Mouse (Mus musculus) adrenal gland, adult 18-20 months (tissue): Measurements from ENCODE around the gene Hdlbp. TPM values are rescaled to one million over a fixed set of nuclear protein-coding genes. Genes with fewer than 3 reads are reported as not detected.
A peak's percentile ranks its signal among the peaks of the same experiment; 100 is the strongest.
"Not testable (repeated sequence)": the region's sequence is repeated elsewhere in the genome, so short reads cannot be mapped to it uniquely, and the experiment has no call there.

Experiments
- DNase-seq, 2 experiments: peaks; one replicate each; pipeline ENCODE4 v3.0.0; 2021 to 2022; ENCODE audit warnings: low spot score in 2 of 2
- total RNA-seq, 2 experiments: library from RNA; stranded (reverse); gene quantifications; 1 replicate in 1 of 2; 2 replicates in 1 of 2; pipeline ENCODE4 v1.2.3; 2021

Hdlbp gene
- total RNA-seq, 2 experiments from 2014 or later, result 316 to 376 TPM

- DNase-seq, result not testable (repeated sequence)
These were observed 28.5 kb downstream of the Hdlbp start for GRCm38 (mm10) chr1:93450118-93450517.

- no peak for DNase-seq
These were observed 32.8 kb downstream of the Hdlbp start for GRCm38 (mm10) chr1:93445822-93446162.

- DNase-seq, result peak; percentile 84 to 85
These were observed 33.3 kb downstream of the Hdlbp start for GRCm38 (mm10) chr1:93445111-93445821.

GRCm38 (mm10) chr1:93444405-93445110, 34.1 kb downstream of the Hdlbp start:
- DNase-seq, result peak; percentile 72 to 75

- DNase-seq, result no peak
These were observed 39.3 kb downstream of the Hdlbp start for GRCm38 (mm10) chr1:93439321-93439720.

- no peak for DNase-seq
These were observed 46.5 kb downstream of the Hdlbp start for GRCm38 (mm10) chr1:93432087-93432486.

GRCm38 (mm10) chr1:93403403-93403802, 75.2 kb downstream of the Hdlbp start:
- no peak for DNase-seq

- DNase-seq, result no peak
These were observed 77.2 kb downstream of the Hdlbp start for GRCm38 (mm10) chr1:93401191-93402052.

GRCm38 (mm10) chr1:93388906-93389305, 89.7 kb downstream of the Hdlbp start:
- no peak for DNase-seq

GRCm38 (mm10) chr1:93387198-93387597, 91.4 kb downstream of the Hdlbp start:
- DNase-seq, result no peak

- no peak for DNase-seq
These were observed 99.5 kb downstream of the Hdlbp start for GRCm38 (mm10) chr1:93379117-93379516.

GRCm38 (mm10) chr1:93377307-93377706, 101.3 kb downstream of the Hdlbp start:
- no peak for DNase-seq

GRCm38 (mm10) chr1:93373665-93374064, 105.0 kb downstream of the Hdlbp start, which contains the start of gene Ano7:
TSS of gene Ano7 (plus strand) at chr1:93373930.
- DNase-seq, result no peak

- DNase-seq, result no peak
These were observed 113.0 kb downstream of the Hdlbp start for GRCm38 (mm10) chr1:93365641-93366040.

GRCm38 (mm10) chr1:93362661-93363060, 116.0 kb downstream of the Hdlbp start:
- no peak for DNase-seq

Other genes starting within 250 kb of the Hdlbp start
- gene Sned1, start 243.0 kb downstream of the Hdlbp start, total RNA-seq, result 10 to 100 TPM; 10.7 to 22.3 TPM
- 10 to 100 TPM; 23.1 to 23.3 TPM for gene Mterf4, start 172.9 kb downstream of the Hdlbp start, total RNA-seq
- gene Ppp1r7, start 136.0 kb downstream of the Hdlbp start, total RNA-seq, result 10 to 100 TPM; 20.4 to 28.5 TPM
- 1 to 10 TPM; 2.7 to 3.6 TPM for gene Pask, start 135.3 kb downstream of the Hdlbp start, total RNA-seq
- not detected for gene Ano7, start 104.9 kb downstream of the Hdlbp start, total RNA-seq
- gene Farp2, start 33.3 kb upstream of the Hdlbp start, total RNA-seq, result 10 to 100 TPM; 18.5 to 18.7 TPM
- 100 to 1,000 TPM; 116 to 118 TPM for gene Stk25, start 179.8 kb upstream of the Hdlbp start, total RNA-seq
- 10 to 100 TPM in 1 of 2 experiments, 1 to 10 TPM in 1; 7.6 to 13.1 TPM for gene Bok, start 206.8 kb upstream of the Hdlbp start, total RNA-seq